Mouse (Mus musculus) embryonic facial prominence, embryonic 10.5 days (tissue): ENCODE data around the gene Dync1h1. TPM values are rescaled to one million over a fixed set of nuclear protein-coding genes. Genes with fewer than 3 reads are reported as not detected.

Experiments used
- DNase-seq: peaks from one replicate; pipeline ENCODE4 v3.0.0-alpha.2; 2017; ENCODE audit warnings: low spot score
- H3K27ac ChIP-seq: fragments of 300-500 bp; sonication (generic); replicated peaks from 2 replicates; pipeline ENCODE4 v1.5.1; 2016; ENCODE audit warnings: mild to moderate bottlenecking
- H3K27me3 ChIP-seq: fragments of 300-500 bp; sonication (generic); replicated peaks from 2 replicates; pipeline ENCODE4 v1.6.1; 2016; ENCODE audit warnings: low read depth, mild to moderate bottlenecking; ENCODE audit not compliant: poor library complexity, severe bottlenecking
- H3K36me3 ChIP-seq: fragments of 300-500 bp; sonication (generic); replicated peaks from 2 replicates; pipeline ENCODE4 v1.6.1; 2016; ENCODE audit warnings: mild to moderate bottlenecking, moderate library complexity
- H3K4me1 ChIP-seq: fragments of 300-500 bp; sonication (generic); 2 replicates; pipeline ENCODE4 v1.6.1; 2016
- H3K4me3 ChIP-seq: fragments of 300-500 bp; sonication (generic); 2 replicates; pipeline ENCODE4 v1.5.1; 2016; ENCODE audit warnings: mild to moderate bottlenecking, moderate library complexity
- H3K9me3 ChIP-seq: fragments of 300-500 bp; sonication (generic); 2 replicates; pipeline ENCODE4 v1.6.1; 2016; ENCODE audit warnings: mild to moderate bottlenecking
- WGBS: fragments of 180-500 bp; shearing (Covaris S2); methylation state at CpG from one replicate; pipeline ENCODE4 v1.1.7; 2016; 5-methylcytosine and 5-hydroxymethylcytosine counted together
- polyA plus RNA-seq: library from polyadenylated mRNA; unstranded; fragments of >200 nt; fragmentation: Nextera tagmentation; extraction: Ambion mirVana; gene quantifications from 2 replicates; pipeline ENCODE4 v1.2.1, GENCODE M21; 2016

The Dync1h1 gene
- polyA plus RNA-seq = 64.2 and 67.5 TPM in 2 replicates

DNA sequence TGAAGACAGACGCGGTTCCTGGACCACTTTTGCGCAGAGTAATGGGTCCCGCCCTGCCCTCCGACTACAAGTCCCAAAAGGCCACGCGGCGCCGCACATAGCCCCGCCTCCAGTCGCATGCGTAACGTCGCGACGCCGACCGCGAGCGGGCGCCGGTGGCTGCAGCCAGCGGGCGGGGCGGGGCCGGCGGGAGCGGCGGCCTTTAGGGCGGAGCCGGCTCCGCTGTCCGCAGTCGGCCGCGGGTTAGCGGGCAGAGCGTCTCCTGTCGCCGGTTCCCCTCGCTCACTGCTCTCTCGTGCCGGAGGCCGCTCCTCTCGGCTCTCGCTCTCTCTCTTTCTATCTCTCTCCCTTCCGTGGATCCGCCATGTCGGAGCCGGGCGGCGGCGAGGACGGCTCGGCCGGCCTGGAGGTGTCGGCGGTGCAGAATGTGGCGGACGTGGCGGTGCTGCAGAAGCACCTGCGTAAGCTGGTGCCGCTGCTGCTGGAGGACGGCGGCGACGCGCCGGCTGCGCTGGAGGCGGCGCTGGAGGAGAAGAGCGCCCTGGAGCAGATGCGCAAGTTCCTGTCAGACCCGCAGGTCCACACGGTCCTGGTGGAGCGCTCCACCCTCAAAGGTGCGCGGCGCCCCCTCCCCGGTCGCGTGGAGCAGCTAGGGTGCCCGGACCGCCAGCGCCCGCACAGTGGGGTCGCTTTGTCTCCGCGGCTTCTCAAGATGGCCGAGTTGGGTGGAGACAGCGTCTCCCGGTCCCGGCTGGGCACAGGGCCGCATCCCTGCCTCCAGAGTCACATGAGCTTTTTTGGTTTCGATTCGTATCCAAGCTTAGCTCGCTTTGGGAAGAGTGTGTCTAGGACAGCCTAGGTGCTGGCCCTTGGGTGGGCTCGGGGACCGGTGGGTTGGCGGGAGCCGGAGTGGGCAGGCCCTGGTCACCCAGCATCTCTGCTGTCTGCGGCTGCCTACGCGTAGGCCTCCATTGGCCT lies at the start of gene Dync1h1:
TSS of gene Dync1h1 (plus strand) at position 212 of the 978 bp plus-strand sequence.
- H3K27me3 ChIP-seq = peaks cover 20% of the 10 kb centered on the region
- H3K27ac ChIP-seq = peak within 1 kb of the TSS; percentile 96
- no peaks in the 10 kb centered on the region for H3K9me3 ChIP-seq
- peaks cover 28% of the 10 kb centered on the region for H3K4me1 ChIP-seq
- WGBS = under 1% methylated on average over 105 of the region's 105 CpGs
- DNase-seq = peak; percentile 94
- peak within 1 kb of the TSS; percentile 98 for H3K4me3 ChIP-seq
- H3K36me3 ChIP-seq = peaks cover 21% of the 10 kb centered on the region

GRCm38 (mm10) chr12:110552113-110552512 lies 49.1 kb upstream of the Dync1h1 start:
- Histone ChIP-seq H3K4me3 (no peak overlapping the region), H3K27me3 (no peaks in the 10 kb centered on the region), H3K9me3 (no peaks in the 10 kb centered on the region), H3K36me3 (peaks cover 96% of the 10 kb centered on the region), H3K4me1 (no peaks in the 10 kb centered on the region), H3K27ac (no peak overlapping the region)
- 93% methylated on average over 13 of the region's 13 CpGs for WGBS
- no peak for DNase-seq

- no peaks in the 10 kb centered on the region for H3K9me3 ChIP-seq
- peaks cover 96% of the 10 kb centered on the region for H3K36me3 ChIP-seq
- H3K4me1 ChIP-seq = no peaks in the 10 kb centered on the region
- DNase-seq = no peak
- H3K27me3 ChIP-seq = no peaks in the 10 kb centered on the region
- H3K4me3 ChIP-seq = no peak overlapping the region
- 92% methylated on average over 5 of the region's 5 CpGs for WGBS
- no peak overlapping the region for H3K27ac ChIP-seq
Observed at GRCm38 (mm10) chr12:110553362-110553761, 47.9 kb upstream of the Dync1h1 start.

DNA sequence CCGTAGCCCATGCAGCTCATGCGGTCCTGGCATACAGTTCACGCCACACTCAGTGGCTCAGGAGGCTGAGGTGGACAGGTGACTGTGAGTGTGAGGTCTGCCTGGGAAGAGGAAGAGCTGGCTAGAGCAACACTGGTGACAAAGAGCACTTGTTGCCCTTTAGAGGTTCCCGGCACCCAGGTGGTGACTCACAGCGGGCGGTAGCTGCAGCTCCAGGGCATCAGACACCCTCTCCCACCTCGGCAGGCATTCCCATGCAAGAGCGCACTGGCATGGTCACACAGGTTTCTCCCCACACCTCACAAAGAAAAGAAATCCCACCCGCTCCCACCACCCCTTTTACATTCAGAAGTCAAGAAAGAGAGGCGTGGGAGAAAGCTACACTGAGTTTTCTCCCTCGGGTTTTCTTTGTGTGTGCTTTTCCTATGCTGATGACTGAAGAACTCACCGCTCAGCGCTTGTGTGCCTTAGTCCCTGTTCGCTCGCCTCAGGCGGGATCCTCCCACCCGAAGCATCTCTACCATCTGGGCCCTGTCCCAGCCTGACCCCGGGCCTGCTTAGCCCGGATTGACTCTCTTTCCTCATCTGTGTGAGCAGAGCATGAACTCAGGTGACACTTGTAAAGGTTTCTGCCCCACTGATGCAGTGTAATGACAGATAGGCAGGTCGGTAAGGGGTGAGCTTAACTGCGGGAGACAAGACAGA lies 45.6 kb upstream of the Dync1h1 start:
- H3K27ac ChIP-seq = no peak overlapping the region
- H3K4me1 ChIP-seq = no peaks in the 10 kb centered on the region
- no peak for DNase-seq
- 87% methylated on average over 21 of the region's 21 CpGs for WGBS
- H3K27me3 ChIP-seq = no peaks in the 10 kb centered on the region
- H3K9me3 ChIP-seq = no peaks in the 10 kb centered on the region
- H3K36me3 ChIP-seq = peaks cover 98% of the 10 kb centered on the region
- H3K4me3 ChIP-seq = no peak overlapping the region

DNA sequence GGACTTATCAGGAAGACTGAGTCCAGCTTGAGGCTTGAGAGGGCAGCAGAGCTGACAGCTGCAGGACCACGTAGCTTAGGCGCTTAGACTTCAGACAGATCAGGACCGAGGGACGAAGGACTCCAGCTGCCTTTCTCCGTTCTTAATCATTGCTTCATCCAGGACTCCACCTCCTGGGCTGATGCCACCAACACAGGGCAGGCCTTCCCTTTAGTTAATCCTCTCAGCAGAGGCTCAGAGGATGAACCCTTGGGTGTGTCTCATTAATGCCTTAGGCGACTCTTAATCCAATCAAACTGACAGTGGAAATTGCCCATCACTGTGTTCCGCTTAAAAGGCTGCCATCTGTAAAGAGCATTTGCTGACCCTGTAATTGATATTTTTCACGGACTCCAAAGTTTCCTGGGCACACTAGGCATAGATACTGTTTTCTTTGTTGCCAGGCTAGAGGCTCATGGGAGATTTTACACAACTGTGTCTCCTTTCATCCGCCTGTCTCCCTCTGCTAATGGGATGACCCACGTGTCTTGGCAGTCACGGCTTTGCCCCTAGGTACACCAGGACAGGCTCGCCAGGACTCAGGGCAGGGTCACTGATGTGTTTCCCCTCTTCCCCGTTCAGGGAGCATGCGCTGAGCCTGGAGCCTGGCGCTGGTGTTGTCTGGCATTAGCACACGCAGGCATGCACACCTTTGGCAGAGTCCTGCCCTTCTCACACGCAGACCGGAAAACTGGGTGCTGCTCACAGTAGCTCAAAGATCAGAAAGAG lies 44.2 kb upstream of the Dync1h1 start:
- Histone ChIP-seq H3K9me3 (no peaks in the 10 kb centered on the region), H3K36me3 (peaks cover 99% of the 10 kb centered on the region), H3K27me3 (no peaks in the 10 kb centered on the region), H3K27ac (no peak overlapping the region), H3K4me1 (no peaks in the 10 kb centered on the region), H3K4me3 (no peak overlapping the region)
- 64% methylated on average over 18 of the region's 18 CpGs for WGBS
- DNase-seq = no peak

DNA sequence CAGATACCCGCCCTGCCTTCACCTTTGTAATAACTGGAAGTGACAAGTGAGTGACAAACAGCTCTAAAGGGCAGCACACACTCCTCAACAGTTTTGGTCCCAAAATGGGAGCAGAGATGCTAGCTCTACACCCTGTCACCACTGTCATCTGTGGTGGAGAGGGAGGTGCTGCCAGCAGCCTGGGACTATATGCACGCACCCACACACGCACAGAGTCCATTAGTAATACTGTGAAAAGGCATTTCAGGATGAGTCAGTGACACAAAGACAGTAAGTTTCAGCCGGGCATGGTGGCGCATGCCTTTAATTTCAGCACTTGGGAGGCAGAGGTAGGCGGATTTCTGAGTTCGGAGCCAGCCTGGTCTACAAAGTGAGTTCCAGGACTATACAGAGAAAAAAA lies 43.1 kb upstream of the Dync1h1 start:
- H3K4me3 ChIP-seq = no peak overlapping the region
- no peaks in the 10 kb centered on the region for H3K9me3 ChIP-seq
- no peaks in the 10 kb centered on the region for H3K27me3 ChIP-seq
- DNase-seq = no peak
- no peak overlapping the region for H3K27ac ChIP-seq
- 94% methylated on average over 7 of the region's 7 CpGs for WGBS
- no peaks in the 10 kb centered on the region for H3K4me1 ChIP-seq
- peaks cover 98% of the 10 kb centered on the region for H3K36me3 ChIP-seq

DNA sequence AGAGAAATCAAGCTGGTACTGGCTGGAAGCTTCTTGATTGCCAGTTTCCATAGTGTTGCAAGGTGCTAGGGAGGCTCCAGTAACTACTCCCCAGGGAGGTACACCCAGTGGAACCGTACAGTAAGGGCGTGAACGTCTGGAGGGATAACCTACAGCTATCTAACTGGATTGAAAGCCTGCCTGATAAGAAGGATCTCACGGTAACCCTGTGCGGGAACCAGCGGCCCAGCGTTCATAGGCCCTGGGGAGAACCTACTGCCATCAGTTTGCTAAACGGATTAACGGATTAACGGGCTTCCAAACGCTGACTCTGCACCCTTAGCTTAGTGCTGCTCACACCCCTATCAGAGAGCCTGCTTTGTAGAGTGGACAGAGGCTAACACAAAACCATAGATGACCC lies 37.9 kb upstream of the Dync1h1 start:
- Histone ChIP-seq H3K27ac (no peak overlapping the region), H3K36me3 (peaks cover 98% of the 10 kb centered on the region), H3K27me3 (no peaks in the 10 kb centered on the region), H3K4me3 (no peak overlapping the region), H3K9me3 (no peaks in the 10 kb centered on the region), H3K4me1 (no peaks in the 10 kb centered on the region)
- 84% methylated on average over 11 of the region's 11 CpGs for whole genome bisulfite sequencing
- DNase-seq = no peak

- Histone ChIP-seq H3K27ac (no peak overlapping the region), H3K36me3 (peaks cover 98% of the 10 kb centered on the region), H3K27me3 (no peaks in the 10 kb centered on the region), H3K9me3 (no peaks in the 10 kb centered on the region), H3K4me1 (no peaks in the 10 kb centered on the region), H3K4me3 (no peak overlapping the region)
- DNase-seq = no peak
- 92% methylated on average over 11 of the region's 11 CpGs for WGBS
Observed at GRCm38 (mm10) chr12:110564848-110565247, 36.4 kb upstream of the Dync1h1 start.

DNA sequence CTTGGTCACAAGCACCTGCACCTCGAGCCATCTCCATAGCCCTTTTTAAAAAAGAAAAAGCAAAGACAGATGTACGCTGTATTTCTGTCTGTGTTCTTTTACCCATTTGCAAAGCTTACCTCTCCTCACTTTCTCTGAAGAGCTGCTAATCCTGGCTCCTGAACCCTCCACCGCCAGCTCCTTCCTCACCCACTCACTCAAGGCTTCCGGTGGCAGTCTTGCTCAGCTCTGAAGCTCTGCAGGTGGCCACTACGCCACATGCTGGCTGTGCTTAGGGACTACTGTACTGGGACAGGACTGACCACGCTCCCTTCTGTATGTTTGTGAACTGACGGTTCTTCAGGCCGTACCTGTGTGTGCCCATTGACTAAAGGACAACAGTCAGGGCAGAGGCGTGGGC lies 34.9 kb upstream of the Dync1h1 start:
- H3K9me3 ChIP-seq = no peaks in the 10 kb centered on the region
- H3K4me1 ChIP-seq = no peaks in the 10 kb centered on the region
- H3K27me3 ChIP-seq = no peaks in the 10 kb centered on the region
- H3K27ac ChIP-seq = no peak overlapping the region
- no peak overlapping the region for H3K4me3 ChIP-seq
- DNase-seq = no peak
- H3K36me3 ChIP-seq = peaks cover 98% of the 10 kb centered on the region
- 86% methylated on average over 9 of the region's 9 CpGs for WGBS

- no peak for DNase-seq
- WGBS = 94% methylated on average over 10 of the region's 10 CpGs
- Histone ChIP-seq H3K9me3 (no peaks in the 10 kb centered on the region), H3K4me1 (no peaks in the 10 kb centered on the region), H3K4me3 (no peak overlapping the region), H3K27me3 (no peaks in the 10 kb centered on the region), H3K36me3 (peaks cover 100% of the 10 kb centered on the region), H3K27ac (no peak overlapping the region)
Observed at GRCm38 (mm10) chr12:110571050-110571449, 30.2 kb upstream of the Dync1h1 start.

DNA sequence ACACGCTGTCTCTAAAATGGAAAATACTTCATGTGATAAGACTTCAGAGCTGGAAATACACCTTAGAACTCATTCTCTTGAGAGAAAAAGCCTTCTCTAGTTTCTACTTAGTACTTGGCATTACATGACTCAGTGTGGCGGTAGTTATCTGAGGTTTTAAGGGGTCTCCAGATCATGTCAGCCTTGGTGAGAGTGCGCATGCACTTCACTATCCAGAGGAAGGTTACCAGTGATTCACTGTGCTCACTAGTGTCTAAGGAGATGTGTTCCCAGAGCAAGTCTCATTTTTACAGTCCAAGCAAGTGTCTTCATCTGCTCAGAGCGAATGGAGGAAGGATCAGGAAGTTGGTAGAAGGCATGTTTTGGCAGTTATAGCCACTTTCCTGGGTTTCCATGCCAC lies 28.9 kb upstream of the Dync1h1 start:
- 94% methylated on average over 4 of the region's 4 CpGs for WGBS
- H3K36me3 ChIP-seq = peaks cover 87% of the 10 kb centered on the region
- H3K27ac ChIP-seq = no peak overlapping the region

DNA sequence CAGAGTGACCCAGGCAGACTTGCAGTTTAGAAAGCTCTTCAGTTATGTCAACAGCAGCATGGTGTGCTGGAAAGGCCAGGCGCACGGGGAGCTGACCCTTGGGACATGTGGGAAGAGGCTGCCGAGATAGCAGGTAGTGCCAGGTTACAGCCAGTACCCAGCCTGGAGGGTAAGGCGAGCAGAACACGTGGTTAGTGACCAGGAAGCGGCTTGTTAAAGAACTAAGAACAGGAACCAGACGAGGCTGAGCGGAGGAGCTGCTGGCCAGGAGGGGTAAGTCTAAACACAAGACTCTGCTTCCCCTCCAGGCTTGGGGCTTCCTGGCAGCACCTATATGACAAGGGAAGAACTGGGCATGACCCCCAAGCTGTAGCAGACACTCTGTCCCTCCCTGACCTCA lies 27.6 kb upstream of the Dync1h1 start:
- Histone ChIP-seq H3K27me3 (no peaks in the 10 kb centered on the region), H3K27ac (no peak overlapping the region), H3K4me1 (no peaks in the 10 kb centered on the region), H3K4me3 (no peak overlapping the region), H3K36me3 (peaks cover 78% of the 10 kb centered on the region), H3K9me3 (no peaks in the 10 kb centered on the region)
- 83% methylated on average over 8 of the region's 8 CpGs for WGBS
- no peak for DNase-seq

More for the DNA sequence above, 28.9 kb upstream of the Dync1h1 start:
- Histone ChIP-seq H3K4me1 (no peaks in the 10 kb centered on the region), H3K27me3 (no peaks in the 10 kb centered on the region), H3K4me3 (no peak overlapping the region), H3K9me3 (no peaks in the 10 kb centered on the region)
- DNase-seq = no peak
